Mouse (Mus musculus) cortical plate, adult 2 months (tissue): ENCODE results near the gene Ehd4. TPM values are rescaled to one million over a fixed set of nuclear protein-coding genes. Genes with fewer than 3 reads are reported as not detected.

Experiments used
- H3K27ac ChIP-seq: fragments of 200-500 bp; 2 replicates; pipeline ENCODE4 v1.5.1; 2012; ENCODE audit warnings: low read length, control low read depth, inconsistent platforms; ENCODE audit not compliant: insufficient read depth
- H3K4me1 ChIP-seq: fragments of 200-500 bp; 2 replicates; pipeline ENCODE4 v1.6.1; 2011; ENCODE audit warnings: low read length; ENCODE audit not compliant: control insufficient read depth, insufficient read depth
- H3K4me3 ChIP-seq: fragments of 200-500 bp; 2 replicates; pipeline ENCODE4 v1.5.1; 2011; ENCODE audit warnings: mild to moderate bottlenecking, low read length, control low read depth; ENCODE audit not compliant: insufficient read depth
- CTCF ChIP-seq: fragments of 200-500 bp; IDR thresholded peaks from 2 replicates; pipeline ENCODE4 v1.5.1; 2011; ENCODE audit warnings: mild to moderate bottlenecking, control low read depth, low read length; ENCODE audit not compliant: insufficient read depth; ENCODE audit errors: extremely low read depth
- POLR2A ChIP-seq: fragments of 200-500 bp; IDR thresholded peaks from 2 replicates; pipeline ENCODE4 v1.6.1; 2011; ENCODE audit warnings: mild to moderate bottlenecking, low read length, control low read depth; ENCODE audit not compliant: insufficient read depth; ENCODE audit errors: extremely low read depth
- polyA plus RNA-seq: library from polyadenylated mRNA; depleted of rRNA; stranded (reverse); fragments of >200 nt; gene quantifications from 2 replicates; pipeline ENCODE4 v1.2.3, GENCODE M21; 2012; rRNA removed

The Ehd4 gene
- polyA plus RNA-seq, 1 experiment: 10.6 TPM

DNA sequence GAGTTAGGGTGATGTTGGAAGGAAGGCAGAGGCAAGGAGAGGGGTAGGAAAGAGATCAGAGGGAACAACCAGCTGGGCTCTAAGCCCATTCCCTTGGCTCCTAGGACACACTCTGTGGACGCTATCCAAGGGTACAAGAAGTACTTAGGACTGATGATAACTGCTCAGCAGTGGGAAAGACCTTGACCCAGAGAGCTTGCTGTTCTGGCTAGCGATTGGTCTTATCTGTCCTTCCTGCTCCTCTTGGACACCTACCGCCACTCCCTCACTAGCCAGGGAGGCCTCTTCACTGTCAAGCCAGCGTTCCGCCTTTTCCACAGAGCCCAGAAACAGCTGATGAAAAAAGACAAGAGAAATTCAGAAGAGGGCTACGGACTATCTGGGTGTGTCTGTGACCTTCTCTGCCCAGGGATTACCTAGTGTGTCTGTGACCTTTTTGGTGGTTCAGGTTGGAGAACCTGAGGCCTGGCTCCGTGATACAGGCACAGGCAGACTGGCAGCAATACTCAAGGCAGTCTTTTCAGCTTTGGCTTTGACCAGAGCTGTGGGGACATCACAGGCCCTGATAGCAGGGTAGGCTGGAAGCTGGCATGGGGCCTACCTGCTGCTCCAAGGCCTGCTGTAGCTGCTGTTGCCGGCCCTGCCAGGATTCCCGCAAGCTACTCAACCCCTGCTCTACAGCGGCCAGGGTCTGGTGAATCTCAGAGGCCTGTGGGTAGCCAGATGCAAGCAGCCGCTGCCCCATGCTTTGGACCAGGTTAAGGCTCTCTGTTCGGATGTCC lies 99.4 kb downstream of the Ehd4 start:
- no peak overlapping the region for H3K4me3 ChIP-seq
- TF ChIP-seq CTCF (no peak), POLR2A (no peak)
- H3K4me1 ChIP-seq: no peaks in the 10 kb centered on the region
- no peak overlapping the region for H3K27ac ChIP-seq

DNA sequence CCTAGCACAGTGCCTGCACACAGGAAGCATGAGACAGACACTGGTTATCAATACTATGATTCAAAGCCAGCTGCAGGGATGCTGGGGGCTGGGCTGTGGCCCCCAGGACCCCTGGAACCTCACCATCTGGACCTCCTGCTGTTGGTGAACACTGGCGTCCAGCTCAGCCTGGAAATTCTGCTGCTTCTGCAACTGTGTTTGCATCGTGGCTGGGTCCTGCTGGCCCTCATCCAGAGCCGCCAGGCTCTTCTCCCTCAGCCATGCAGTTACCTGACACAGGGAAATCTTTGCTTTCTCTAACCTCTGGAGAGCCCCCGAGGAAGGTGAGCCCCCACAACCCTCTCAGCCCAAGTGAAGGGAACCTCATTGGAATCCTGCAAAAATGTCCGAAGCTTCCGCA lies 103.0 kb downstream of the Ehd4 start:
- Histone ChIP-seq H3K4me1 (no peaks in the 10 kb centered on the region), H3K4me3 (no peak overlapping the region), H3K27ac (no peak overlapping the region)
- TF ChIP-seq CTCF (no peak), POLR2A (no peak)

- TF ChIP-seq CTCF: peak; percentile 31; the same call in 1 of the 2 replicates
- TF ChIP-seq POLR2A: no peak
- Histone ChIP-seq H3K4me1 (0 out of 2 replicates have a peak, but pooled peaks cover under 1% of the 10 kb centered on the region), H3K4me3 (no peak overlapping the region), H3K27ac (no peak overlapping the region)
Observed at GRCm38 (mm10) chr2:120049632-120050274, 104.7 kb downstream of the Ehd4 start.

GRCm38 (mm10) chr2:120048173-120048572 lies 106.2 kb downstream of the Ehd4 start:
- no peak overlapping the region for H3K27ac ChIP-seq
- no peak overlapping the region for H3K4me3 ChIP-seq
- TF ChIP-seq POLR2A (no peak), CTCF (no peak)
- peaks cover 5% of the 10 kb centered on the region; the same call in 1 of the 2 replicates for H3K4me1 ChIP-seq

DNA sequence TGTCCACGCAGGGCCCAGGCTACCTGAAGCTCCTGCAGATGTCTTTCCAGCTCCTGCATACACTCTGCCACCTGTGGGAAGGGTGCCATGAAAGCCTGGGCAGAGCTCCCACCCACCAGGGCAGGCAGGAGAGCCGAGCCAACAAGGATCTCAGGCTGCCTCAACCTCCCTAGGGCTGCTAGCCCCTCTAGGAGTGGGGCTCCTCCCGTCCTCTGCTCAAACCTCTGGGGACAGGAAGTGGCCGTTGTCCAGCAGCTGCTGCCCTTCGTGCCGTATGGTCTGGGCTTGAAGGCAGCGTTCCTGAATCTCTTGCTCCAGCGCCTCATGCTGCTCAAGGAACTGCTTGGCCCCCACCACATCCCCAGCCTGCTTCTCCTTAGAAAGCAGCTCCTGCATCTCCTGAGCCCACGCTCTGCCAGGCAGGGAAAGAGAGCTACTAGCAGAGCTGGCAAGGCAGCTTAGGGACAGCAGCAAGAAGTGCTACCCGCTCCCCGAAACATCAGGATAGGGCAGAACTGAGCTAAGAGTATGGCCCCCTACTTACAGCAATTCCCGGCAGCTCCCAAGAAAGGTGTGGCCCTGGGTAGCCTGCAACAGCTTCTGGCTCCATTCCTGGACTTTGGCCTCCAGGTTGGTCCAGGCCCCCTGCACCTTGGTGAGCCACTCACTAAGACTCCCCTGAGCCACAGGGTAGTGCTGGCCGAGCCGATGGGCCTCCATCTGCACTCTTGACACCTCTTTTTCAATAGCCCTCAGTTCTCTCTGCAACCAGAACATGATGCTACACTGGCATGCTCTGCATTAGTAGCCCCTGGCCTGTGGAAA lies 107.7 kb downstream of the Ehd4 start:
- H3K27ac ChIP-seq: peak overlapping the region; percentile 47
- H3K4me3 ChIP-seq: no peak overlapping the region
- TF ChIP-seq POLR2A (peak; percentile 55; the same call in 1 of the 2 replicates), CTCF (no peak)
- H3K4me1 ChIP-seq: peaks cover 5% of the 10 kb centered on the region; the same call in 1 of the 2 replicates

DNA sequence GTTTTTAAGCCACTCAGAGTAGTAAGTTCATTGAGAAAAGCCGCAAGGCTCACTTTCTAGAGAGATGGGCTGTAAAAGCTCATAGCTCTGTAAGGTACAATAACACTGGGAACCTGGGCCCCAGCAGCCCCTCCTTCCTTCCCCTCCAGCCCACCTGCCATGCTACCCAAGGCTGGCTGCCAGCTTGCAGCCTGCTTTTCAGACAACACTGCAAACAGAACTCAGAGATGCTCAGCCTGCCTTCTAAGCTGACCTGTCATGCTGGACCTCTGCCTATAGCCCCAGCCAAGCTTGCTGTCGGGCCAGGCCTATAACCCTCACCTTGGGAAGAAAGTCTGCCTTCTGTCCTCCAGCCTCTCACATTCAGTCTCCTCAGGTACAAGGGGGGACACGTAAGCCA lies 109.7 kb downstream of the Ehd4 start:
- H3K4me1 ChIP-seq: peaks cover 5% of the 10 kb centered on the region; the same call in 1 of the 2 replicates
- H3K27ac ChIP-seq: peak overlapping the region; percentile 31; the same call in 1 of the 2 replicates
- TF ChIP-seq CTCF (no peak), POLR2A (no peak)
- no peak overlapping the region for H3K4me3 ChIP-seq

DNA sequence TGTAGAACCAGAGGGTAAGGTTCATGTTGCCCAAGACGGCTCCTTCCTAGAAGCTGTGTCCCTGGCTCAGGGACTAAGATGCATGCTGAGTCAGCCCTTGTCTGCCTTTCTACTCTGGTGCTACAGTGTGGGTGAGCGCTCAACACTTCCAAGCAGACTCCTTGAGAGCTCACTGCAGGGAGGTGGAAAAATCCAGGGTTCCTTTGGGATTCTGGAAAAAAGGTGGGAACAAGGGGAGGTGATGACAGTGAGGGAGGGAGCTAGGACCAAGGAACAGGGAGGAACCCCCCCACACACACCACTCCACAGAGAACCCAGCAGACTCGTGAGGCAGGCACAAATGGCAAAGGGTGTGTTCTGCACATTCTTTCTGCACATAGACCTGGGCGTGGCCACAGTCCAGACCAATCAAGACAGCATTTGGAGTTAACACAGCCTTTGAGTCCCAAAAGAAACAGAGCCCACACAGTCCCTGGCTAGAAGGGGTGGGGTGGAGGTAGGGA lies 110.3 kb downstream of the Ehd4 start:
- no peak overlapping the region for H3K4me3 ChIP-seq
- H3K27ac ChIP-seq: no peak overlapping the region; the same call in 1 of the 2 replicates
- TF ChIP-seq POLR2A: peak; percentile 51
- TF ChIP-seq CTCF: no peak
- H3K4me1 ChIP-seq: peaks cover 5% of the 10 kb centered on the region; the same call in 1 of the 2 replicates

DNA sequence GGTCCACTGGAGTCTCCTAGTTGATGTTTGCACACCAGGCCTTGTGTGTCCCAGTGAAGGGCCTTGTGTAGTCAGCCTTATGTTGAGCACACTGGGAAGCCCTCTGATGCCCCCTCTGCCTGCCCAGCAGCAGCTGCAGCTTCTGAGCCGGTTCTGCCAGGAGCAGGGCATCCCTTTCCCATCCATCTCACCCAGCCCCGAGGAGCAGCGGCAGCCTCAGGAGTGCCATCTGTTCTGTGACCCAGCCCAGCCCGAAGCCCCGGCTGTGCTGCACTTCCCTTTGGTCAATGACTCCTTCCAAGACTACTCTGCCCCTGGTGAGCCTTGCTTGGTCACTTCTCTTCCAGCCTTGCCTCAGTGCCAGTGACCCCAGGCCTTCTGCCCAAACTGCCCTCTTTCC lies 113.4 kb downstream of the Ehd4 start:
- TF ChIP-seq POLR2A (no peak), CTCF (no peak)
- Histone ChIP-seq H3K4me1 (peaks cover 5% of the 10 kb centered on the region; the same call in 1 of the 2 replicates), H3K27ac (no peak overlapping the region), H3K4me3 (no peak overlapping the region)

Other genes starting within 250 kb of the Ehd4 start
- 35.6 and 36.8 TPM in 2 replicates for gene Mapkbp1, start 181.9 kb downstream of the Ehd4 start, polyA plus RNA-seq
- 6.1 and 6.6 TPM in 2 replicates for gene Jmjd7, start 127.1 kb downstream of the Ehd4 start, polyA plus RNA-seq
- gene Gm28042, start 127.1 kb downstream of the Ehd4 start, polyA plus RNA-seq: 2.4 and 2.5 TPM in 2 replicates
- 4.4 and 6.3 TPM in 2 replicates for gene Pla2g4b, start 121.2 kb downstream of the Ehd4 start, polyA plus RNA-seq
- 17.2 and 20.5 TPM in 2 replicates for gene Pla2g4e, start 90.7 kb upstream of the Ehd4 start, polyA plus RNA-seq
- gene Pla2g4d, start 134.6 kb upstream of the Ehd4 start, polyA plus RNA-seq: 0.04 TPM in 2 replicates
- gene Pla2g4f, start 159.6 kb upstream of the Ehd4 start, polyA plus RNA-seq: 0.10 and 0.11 TPM in 2 replicates
- gene Vps39, start 198.5 kb upstream of the Ehd4 start, polyA plus RNA-seq: 56.5 and 58.2 TPM in 2 replicates
- gene Ganc, start 249.3 kb upstream of the Ehd4 start, polyA plus RNA-seq: 10.7 and 11.3 TPM in 2 replicates
- gene Tmem87a, start 249.5 kb upstream of the Ehd4 start, polyA plus RNA-seq: 22.4 and 24.4 TPM in 2 replicates